Mouse (Mus musculus) embryo, embryonic 11.5 days (tissue): ENCODE results near the gene Farsa.

Experiments used
- DNase-seq: peaks from one replicate; pipeline ENCODE4 v3.0.0-alpha.2; 2012; ENCODE audit warnings: low read depth, low spot score

Gene Farsa

DNA sequence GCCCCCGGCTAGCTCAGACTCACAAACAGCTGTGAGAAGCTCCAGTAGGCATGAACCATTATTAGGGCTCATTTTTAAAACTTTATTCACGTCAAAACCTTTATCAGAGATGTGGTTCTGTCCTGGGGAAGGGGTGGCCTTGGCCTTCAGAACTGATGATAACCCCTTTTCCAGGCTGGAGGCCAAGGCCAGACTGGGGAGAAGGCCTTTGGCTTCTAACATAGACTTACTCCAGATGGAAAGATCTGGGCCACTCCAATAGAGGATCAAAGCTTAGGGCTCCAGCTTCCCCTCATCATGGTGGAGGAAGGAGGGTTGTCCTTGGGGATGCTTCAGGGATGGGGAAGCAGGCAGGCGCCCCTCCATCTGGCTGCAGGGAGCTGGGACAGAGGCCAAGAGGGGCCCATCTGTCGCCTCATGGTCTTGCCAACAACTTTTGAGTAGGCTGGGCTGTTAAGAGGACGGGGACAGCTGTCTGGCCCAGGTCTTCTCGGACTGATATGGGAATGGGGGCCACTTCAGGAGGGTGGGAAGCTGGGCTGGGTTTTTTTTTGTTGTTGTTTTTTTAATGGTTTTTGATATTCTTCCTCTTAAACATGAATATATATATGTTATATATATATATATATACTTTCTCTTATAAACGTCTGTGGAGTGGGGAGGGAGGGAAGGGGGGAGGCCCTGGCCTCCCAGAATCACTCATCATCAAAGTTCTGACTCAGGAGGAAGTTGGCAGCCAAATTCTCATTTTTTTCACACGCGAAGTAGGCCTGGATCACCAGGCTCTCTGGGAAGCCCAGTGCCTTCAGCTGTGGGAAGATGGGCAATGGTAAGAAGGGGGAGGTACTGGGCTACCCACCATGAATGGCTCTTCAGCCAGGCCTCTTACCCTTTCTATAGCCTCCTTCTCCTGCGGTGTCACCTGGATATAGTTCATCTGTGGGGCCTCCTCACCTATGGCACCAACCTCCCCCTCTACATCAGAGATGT is 21.6 kb upstream of the Farsa start:
- DNase-seq, result no peak

DNA sequence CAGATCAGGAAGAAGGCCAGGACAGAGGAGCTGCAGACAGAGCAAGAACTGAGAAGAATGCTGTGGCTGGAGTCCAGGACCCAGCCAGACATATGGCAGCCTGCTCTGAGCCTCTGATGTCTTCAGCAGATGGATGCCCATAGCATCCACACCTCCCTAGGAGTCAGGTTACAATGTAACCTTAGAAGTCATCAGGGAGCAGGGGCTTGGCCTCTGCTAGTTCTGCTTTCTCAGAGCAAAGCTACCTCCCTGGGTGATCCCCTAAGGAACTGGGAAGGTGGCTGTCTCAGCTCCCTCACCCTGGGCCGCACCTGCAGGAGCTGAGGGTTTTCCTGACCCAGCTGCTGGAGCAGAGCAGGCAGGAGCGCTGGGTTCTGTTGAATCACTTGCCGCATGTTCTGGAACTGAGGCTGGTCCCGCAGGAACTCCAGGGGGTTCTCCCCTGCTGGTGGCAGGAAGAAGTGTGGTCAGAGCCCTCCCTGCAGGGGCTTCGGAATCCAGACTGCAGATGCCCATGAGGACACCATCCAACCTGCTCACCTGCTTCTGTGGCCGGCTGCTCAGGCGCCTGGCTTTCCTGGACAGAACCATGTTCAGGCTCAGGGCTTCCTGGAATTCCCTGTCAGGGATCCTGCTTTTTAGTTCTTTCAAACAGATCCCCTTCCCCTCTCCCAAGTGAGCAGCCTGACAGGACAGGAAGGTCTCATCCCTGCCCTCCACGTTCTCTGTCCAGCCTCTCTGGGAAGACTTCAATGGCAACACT is 19.5 kb upstream of the Farsa start:
- peak; percentile 50 for DNase-seq

DNA sequence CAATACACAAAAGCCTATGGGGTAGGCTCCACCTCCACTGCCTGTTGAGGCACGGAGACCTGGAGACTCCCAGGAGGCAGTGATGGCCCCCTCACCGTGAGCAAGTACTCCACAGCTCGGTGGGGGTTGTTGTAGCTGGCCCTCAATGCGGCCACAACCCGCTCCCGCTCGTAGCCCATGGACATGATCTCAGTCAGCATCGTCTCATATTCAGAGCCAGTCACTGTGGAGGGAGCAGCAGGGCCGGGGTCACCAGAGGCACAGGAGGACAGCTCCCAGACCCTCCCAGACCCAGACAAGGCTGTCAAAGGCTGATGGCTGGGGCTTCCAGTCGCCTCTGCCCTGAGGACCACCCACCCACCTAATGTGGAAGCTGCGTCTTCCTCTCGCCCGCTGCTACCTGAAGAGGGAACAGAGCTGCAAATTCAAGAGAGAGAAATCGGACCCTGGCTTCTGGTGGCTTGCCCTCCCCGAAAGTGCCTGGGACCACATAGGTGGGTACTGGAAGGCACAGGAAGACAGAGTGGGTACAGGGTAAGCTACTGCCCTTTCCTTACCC is 18.8 kb upstream of the Farsa start:
- no peak for DNase-seq

- DNase-seq, result no peak
Observed at GRCm38 (mm10) chr8:84838513-84838912, 18.3 kb upstream of the Farsa start.

DNA sequence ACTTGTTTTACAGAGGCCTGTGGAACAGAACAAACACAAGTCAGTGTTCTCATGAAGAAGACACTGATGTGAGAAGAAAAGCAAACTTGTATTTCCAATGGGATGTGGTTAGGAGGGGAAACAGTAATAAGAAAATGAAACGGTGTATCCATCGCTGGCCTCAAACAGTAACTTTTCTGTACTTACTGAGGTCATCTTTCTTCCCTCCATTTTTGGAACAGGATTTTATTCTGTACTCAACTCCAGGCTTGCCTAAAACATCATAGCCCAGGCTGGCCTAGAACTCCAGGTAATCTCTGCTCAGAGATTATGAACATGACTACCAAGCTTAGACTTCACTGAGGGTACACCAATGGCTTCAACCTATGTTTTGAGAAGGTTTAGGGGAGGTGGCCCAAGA is 17.4 kb upstream of the Farsa start:
- DNase-seq, result no peak

- no peak for DNase-seq
Observed at GRCm38 (mm10) chr8:84839875-84840247, 16.9 kb upstream of the Farsa start.

GRCm38 (mm10) chr8:84840248-84840999 is 16.4 kb upstream of the Farsa start, which contains the start of gene Rad23a:
Gene Rad23a, minus strand, starts transcription at chr8:84840665.
- DNase-seq, result peak; percentile 91

GRCm38 (mm10) chr8:84841514-84841913 is 15.3 kb upstream of the Farsa start:
- no peak for DNase-seq

DNA sequence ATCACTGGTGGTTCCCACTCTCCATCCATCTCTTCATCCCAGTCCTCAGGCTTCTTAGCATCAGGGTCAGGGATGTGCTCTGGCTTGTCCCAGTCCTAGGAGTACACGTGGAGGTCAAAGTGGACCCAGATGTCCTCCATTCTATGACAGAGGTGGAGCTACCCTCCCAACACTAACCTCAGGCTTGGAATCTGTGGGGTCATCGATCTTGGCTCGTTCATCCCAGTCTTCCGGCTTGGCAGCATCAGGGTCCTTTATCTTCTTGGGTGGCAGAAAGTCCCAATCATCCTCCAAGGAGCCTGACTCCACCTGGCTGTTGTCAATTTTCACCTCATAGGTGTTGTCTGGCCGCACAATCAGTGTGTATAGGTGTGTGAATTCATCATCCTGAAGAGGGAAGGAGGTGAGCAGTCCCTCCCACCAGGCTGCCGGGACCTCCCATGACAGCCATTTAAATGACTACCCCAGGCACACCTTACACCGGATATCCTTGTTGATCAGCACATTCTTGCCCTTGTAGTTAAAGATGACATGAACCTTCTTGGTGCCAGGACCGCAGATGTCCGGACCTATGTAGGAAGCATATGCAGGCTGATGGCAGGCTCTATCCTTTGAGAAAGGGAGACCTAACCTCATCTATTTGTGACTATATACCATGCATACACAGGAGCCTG is 12.3 kb upstream of the Farsa start:
- DNase-seq, result no peak

- no peak for DNase-seq
Observed at GRCm38 (mm10) chr8:84845355-84846093, 11.3 kb upstream of the Farsa start.

DNA sequence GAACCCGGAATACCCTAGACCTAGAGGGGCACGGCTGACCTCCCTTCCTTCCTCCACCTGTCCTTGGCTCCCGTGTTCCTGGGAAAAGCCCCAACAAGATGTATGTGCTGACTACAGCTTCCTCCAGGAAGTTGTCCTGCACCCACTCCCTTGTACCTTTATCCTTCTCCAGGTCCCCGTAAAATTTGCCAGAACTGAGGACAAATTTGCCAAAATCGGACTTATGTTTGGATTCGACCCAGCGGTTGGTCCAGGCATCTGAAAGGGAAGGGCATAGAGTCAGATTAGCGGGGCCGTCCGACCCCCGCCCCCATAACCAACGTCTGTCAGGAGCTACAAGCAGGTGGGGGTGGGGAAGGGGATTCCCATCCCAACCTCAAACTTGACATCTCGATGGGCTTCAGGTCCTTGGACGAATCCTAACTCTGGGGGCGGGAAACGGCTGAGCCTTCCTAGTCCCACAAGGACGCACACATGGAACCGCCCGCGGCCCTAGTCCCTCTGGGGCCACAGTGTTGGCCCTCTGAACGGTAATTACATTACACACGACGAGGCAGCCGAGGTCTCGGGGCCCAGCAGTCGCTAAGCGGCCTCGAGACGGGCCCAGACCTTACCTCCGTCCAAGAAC is 10.6 kb upstream of the Farsa start:
- DNase-seq, result no peak

GRCm38 (mm10) chr8:84846722-84847572 is 9.8 kb upstream of the Farsa start, which contains the start of gene Calr:
Gene Calr, minus strand, starts transcription at chr8:84846934.
- DNase-seq, result peak; percentile 99

GRCm38 (mm10) chr8:84847684-84848435 is 8.9 kb upstream of the Farsa start:
- DNase-seq, result no peak

GRCm38 (mm10) chr8:84856434-84856833 is 355 bp upstream of the Farsa start:
- no peak for DNase-seq

GRCm38 (mm10) chr8:84871376-84872308 is 14.9 kb downstream of the Farsa start, which contains the start of gene Syce2:
Gene Syce2, plus strand, starts transcription at chr8:84872111.
- DNase-seq, result peak; percentile 59

GRCm38 (mm10) chr8:84872309-84872965 is 15.6 kb downstream of the Farsa start:
- no peak for DNase-seq
